Mouse (Mus musculus): ENCODE data around the gene Rere.

DNA sequence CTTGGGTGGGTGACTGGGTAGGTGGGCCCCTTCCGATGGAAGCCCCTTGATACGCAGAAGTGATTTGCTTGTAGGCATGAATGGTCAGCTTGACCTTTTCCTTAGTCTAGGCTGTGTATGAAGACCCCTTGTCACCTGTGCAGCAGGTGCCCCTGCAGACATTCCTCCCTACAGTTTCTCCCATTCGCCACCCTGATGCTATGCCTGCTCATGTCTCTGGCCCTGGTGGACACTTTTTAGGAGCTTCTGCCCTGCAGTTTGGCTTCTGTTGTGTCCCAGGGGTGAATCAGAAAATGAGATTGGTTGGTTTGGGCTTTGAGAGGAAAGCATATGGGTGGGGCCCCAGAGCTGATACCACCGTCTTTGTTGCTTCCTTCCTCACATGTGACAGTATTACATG is 343.5 kb downstream of the Rere start:
- TF ChIP-seq HCFC1 (IDR thresholded peaks at IDR 0.05; ENCODE audit: low read depth, low read length) (no peak), CTCF (conservative IDR thresholded peaks at IDR 0.05 in 1 of 2, IDR thresholded peaks at IDR 0.05 in 1 of 2; ENCODE audit: low read depth in 2 of 2, low read length in 2 of 2) (no peak), KAT2A (IDR thresholded peaks at IDR 0.05; ENCODE audit: insufficient replicate concordance, low read length) (no peak), POLR2A (IDR thresholded peaks at IDR 0.05; ENCODE audit: low read depth, low read length) (no peak), UBTF (IDR thresholded peaks at IDR 0.05; ENCODE audit: low read depth, low read length) (no peak)

Measured in CH12.LX (cell line).